Comparison of ENCODE assay signal across 25 mouse cellular contexts in the genomic region with DNA sequence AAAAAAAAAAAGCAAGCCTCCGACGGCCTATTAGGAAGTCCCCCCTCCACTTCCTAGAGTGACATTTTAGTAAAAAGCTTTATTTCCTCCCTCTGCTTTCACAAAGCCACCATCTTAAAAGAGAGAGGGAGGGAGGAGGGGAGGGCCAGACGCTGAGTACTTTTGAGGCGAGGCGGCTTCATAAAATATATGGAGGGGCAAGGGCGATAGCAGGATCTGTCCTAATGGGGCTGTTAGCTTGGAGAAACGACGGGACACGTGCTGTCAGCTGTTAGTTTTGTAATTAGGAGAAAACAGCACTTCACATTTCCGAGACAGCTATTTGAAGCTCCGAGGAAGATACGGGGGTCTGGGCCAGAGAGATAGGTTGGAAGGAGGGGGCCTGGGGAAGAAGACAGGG.
DNase-seq lines count a peak whose midpoint lies in the region; ATAC-seq and TF ChIP-seq lines count a peak whose summit lies in the region.
"Had no signal": no experiment of that assay in that cellular context is flagged by ENCODE, and none has a peak within 500 bp of the region (broad histone marks: within the 10 kb centered on the region; RNA-seq: fewer than 3 reads in every experiment).

No protein-coding gene starts in this region.

- H3K27ac ChIP-seq in hindbrain, embryonic 12.5 days = 0 out of 2 replicates have a peak overlapping the region, but pooled peaks have one; percentile 0
- no peak overlapping the region for H3K27ac ChIP-seq in hindbrain, embryonic 11.5 days (ENCODE audit: low read depth, low read length)
- peak overlapping the region; percentile 28; the same call in 1 of the 2 replicates for H3K27ac ChIP-seq in midbrain, embryonic 15.5 days
- H3K27ac ChIP-seq in midbrain, postnatal 0 days (ENCODE audit: low read depth, low read length) = no peak overlapping the region
- peak overlapping the region; percentile 64; the same call in 1 of the 2 replicates for H3K27ac ChIP-seq in forebrain, embryonic 15.5 days (replicated peaks)
- no peak overlapping the region for H3K27ac ChIP-seq in intestine, postnatal 0 days (ENCODE audit: low read depth, low read length)
- H3K27ac ChIP-seq: kidney, postnatal 0 days; liver, embryonic 12.5 days had no signal

- H3K36me3 ChIP-seq in hindbrain, embryonic 12.5 days = no peaks in the 10 kb centered on the region
- no peaks in the 10 kb centered on the region for H3K36me3 ChIP-seq in hindbrain, embryonic 11.5 days (ENCODE audit: control insufficient read depth, insufficient read depth, low read length)
- H3K36me3 ChIP-seq in midbrain, embryonic 15.5 days (replicated peaks) = no peaks in the 10 kb centered on the region
- no peaks in the 10 kb centered on the region for H3K36me3 ChIP-seq in midbrain, postnatal 0 days (ENCODE audit: insufficient read depth, low read length)
- no peaks in the 10 kb centered on the region for H3K36me3 ChIP-seq in forebrain, embryonic 15.5 days
- no peaks in the 10 kb centered on the region for H3K36me3 ChIP-seq in intestine, postnatal 0 days (ENCODE audit: control insufficient read depth, insufficient read depth)
- H3K36me3 ChIP-seq: hindbrain, embryonic 13.5 days; liver, embryonic 12.5 days had no signal

- TF ChIP-seq CTCF in midbrain, postnatal 0 days (IDR thresholded peaks at IDR 0.05) = no peak
- TF ChIP-seq CTCF in intestine, postnatal 0 days (IDR thresholded peaks at IDR 0.05; ENCODE audit: low read depth) = no peak

- no peaks in the 10 kb centered on the region for H3K9me3 ChIP-seq in hindbrain, embryonic 12.5 days (replicated peaks)
- H3K9me3 ChIP-seq in hindbrain, embryonic 11.5 days (ENCODE audit: control insufficient read depth, low read length) = no peaks in the 10 kb centered on the region
- no peaks in the 10 kb centered on the region for H3K9me3 ChIP-seq in midbrain, embryonic 15.5 days
- H3K9me3 ChIP-seq in midbrain, postnatal 0 days (ENCODE audit: low read length) = no peaks in the 10 kb centered on the region
- no peaks in the 10 kb centered on the region for H3K9me3 ChIP-seq in forebrain, embryonic 15.5 days
- no peaks in the 10 kb centered on the region for H3K9me3 ChIP-seq in intestine, postnatal 0 days (ENCODE audit: control insufficient read depth)
- H3K9me3 ChIP-seq: hindbrain, embryonic 13.5 days; liver, embryonic 12.5 days; megakaryocyte, embryonic 14.5 days had no signal

- H3K4me1 ChIP-seq in hindbrain, embryonic 12.5 days = peaks cover 17% of the 10 kb centered on the region
- H3K4me1 ChIP-seq in hindbrain, embryonic 11.5 days (replicated peaks; ENCODE audit: control insufficient read depth, insufficient read depth, low read length) = peaks cover 4% of the 10 kb centered on the region; the same call in 1 of the 2 replicates
- peaks cover 25% of the 10 kb centered on the region for H3K4me1 ChIP-seq in midbrain, embryonic 15.5 days
- H3K4me1 ChIP-seq in midbrain, postnatal 0 days (ENCODE audit: insufficient read depth, low read length) = peaks cover 9% of the 10 kb centered on the region; the same call in 1 of the 2 replicates
- peaks cover 26% of the 10 kb centered on the region for H3K4me1 ChIP-seq in forebrain, embryonic 15.5 days
- H3K4me1 ChIP-seq in intestine, postnatal 0 days (replicated peaks; ENCODE audit: control insufficient read depth, insufficient read depth, low read length) = no peaks in the 10 kb centered on the region
- H3K4me1 ChIP-seq: liver, embryonic 12.5 days; megakaryocyte, embryonic 14.5 days had no signal

- no peak overlapping the region for H3K4me2 ChIP-seq in hindbrain, embryonic 12.5 days (replicated peaks)
- no peak overlapping the region for H3K4me2 ChIP-seq in hindbrain, embryonic 11.5 days (replicated peaks; ENCODE audit: low read depth, low read length)
- H3K4me2 ChIP-seq in midbrain, embryonic 15.5 days = no peak overlapping the region
- H3K4me2 ChIP-seq in midbrain, postnatal 0 days (ENCODE audit: low read depth, low read length, poor library complexity, severe bottlenecking) = no peak overlapping the region
- no peak overlapping the region for H3K4me2 ChIP-seq in forebrain, embryonic 15.5 days (replicated peaks)
- H3K4me2 ChIP-seq in intestine, postnatal 0 days (replicated peaks; ENCODE audit: low read depth) = no peak overlapping the region
- H3K4me2 ChIP-seq: liver, embryonic 12.5 days had no signal

- no peak overlapping the region for H3K4me3 ChIP-seq in hindbrain, embryonic 12.5 days
- H3K4me3 ChIP-seq in hindbrain, embryonic 11.5 days (ENCODE audit: low read depth, low read length) = no peak overlapping the region
- no peak overlapping the region for H3K4me3 ChIP-seq in midbrain, embryonic 15.5 days
- no peak overlapping the region for H3K4me3 ChIP-seq in midbrain, postnatal 0 days (ENCODE audit: low read depth, low read length)
- no peak overlapping the region for H3K4me3 ChIP-seq in forebrain, embryonic 15.5 days
- H3K4me3 ChIP-seq in intestine, postnatal 0 days (ENCODE audit: low read depth, low read length) = no peak overlapping the region
- H3K4me3 ChIP-seq: erythroblast, embryonic 14.5 days; hindbrain, embryonic 13.5 days; liver, embryonic 12.5 days; megakaryocyte, embryonic 14.5 days had no signal

- H3K9ac ChIP-seq in hindbrain, embryonic 12.5 days = no peak overlapping the region
- no peak overlapping the region for H3K9ac ChIP-seq in hindbrain, embryonic 11.5 days (ENCODE audit: low read depth, low read length)
- H3K9ac ChIP-seq in midbrain, embryonic 15.5 days = no peak overlapping the region
- H3K9ac ChIP-seq in midbrain, postnatal 0 days (replicated peaks; ENCODE audit: low read length, poor library complexity, severe bottlenecking) = no peak overlapping the region
- no peak overlapping the region for H3K9ac ChIP-seq in forebrain, embryonic 15.5 days (replicated peaks)
- no peak overlapping the region for H3K9ac ChIP-seq in intestine, postnatal 0 days (ENCODE audit: low read depth, low read length)
- H3K9ac ChIP-seq: hindbrain, embryonic 13.5 days; liver, embryonic 12.5 days; liver, postnatal 0 days had no signal

- ATAC-seq in hindbrain, embryonic 12.5 days (ENCODE audit: low FRiP score) = no peak
- ATAC-seq in hindbrain, embryonic 11.5 days (ENCODE audit: low FRiP score) = no peak
- ATAC-seq in midbrain, embryonic 15.5 days (replicated peaks) = no peak
- no peak for ATAC-seq in midbrain, postnatal 0 days (ENCODE audit: low FRiP score)
- 0 out of 2 replicates have a peak, but pooled peaks have one; percentile 36 for ATAC-seq in forebrain, embryonic 15.5 days (replicated peaks)
- no peak for ATAC-seq in intestine, postnatal 0 days
- ATAC-seq: CD4-positive, CD25-positive, alpha-beta regulatory T cell, adult 4 months; liver, embryonic 12.5 days; liver, postnatal 0 days had no signal

- no peak for DNase-seq in hindbrain, embryonic 11.5 days (ENCODE audit: low spot score)
- DNase-seq in midbrain, postnatal 0 days (ENCODE audit: low spot score) = no peak
- no peak for DNase-seq in urinary bladder, adult 2 months (ENCODE audit: low spot score)
- DNase-seq: adrenal gland, postnatal 14 days; cerebellum, adult 11-12 months; cerebellum, adult 9-11 months; gastrocnemius, postnatal 14 days; heart, postnatal 14 days; kidney, adult 8-10 months; layer of hippocampus, postnatal 36 days; liver, postnatal 0 days; lung, postnatal 4 days; right cerebral cortex, adult 18-20 months; thymus, adult 2 months; thymus, postnatal 36 days had no signal

- WGBS in hindbrain, embryonic 12.5 days = 52% methylated on average over 12 of the region's 12 CpGs
- 69% methylated on average over 12 of the region's 12 CpGs for WGBS in hindbrain, embryonic 11.5 days
- WGBS in midbrain, embryonic 15.5 days = 32% methylated on average over 12 of the region's 12 CpGs
- 39% methylated on average over 12 of the region's 12 CpGs for WGBS in midbrain, postnatal 0 days
- 10% methylated on average over 12 of the region's 12 CpGs for WGBS in forebrain, embryonic 15.5 days
- WGBS in intestine, postnatal 0 days = 46% methylated on average over 12 of the region's 12 CpGs

- H3K27me3 ChIP-seq in hindbrain, embryonic 12.5 days = peaks cover 3% of the 10 kb centered on the region; the same call in 1 of the 2 replicates
- no peaks in the 10 kb centered on the region for H3K27me3 ChIP-seq in hindbrain, embryonic 11.5 days (ENCODE audit: control insufficient read depth, insufficient read depth, low read length)
- 0 out of 2 replicates have a peak, but pooled peaks cover 4% of the 10 kb centered on the region for H3K27me3 ChIP-seq in midbrain, embryonic 15.5 days (replicated peaks)
- H3K27me3 ChIP-seq in midbrain, postnatal 0 days (ENCODE audit: insufficient read depth, low read length) = peaks cover 3% of the 10 kb centered on the region; the same call in 1 of the 2 replicates
- no peaks in the 10 kb centered on the region for H3K27me3 ChIP-seq in forebrain, embryonic 15.5 days
- H3K27me3 ChIP-seq in intestine, postnatal 0 days (replicated peaks; ENCODE audit: control insufficient read depth, insufficient read depth, low read length) = no peaks in the 10 kb centered on the region
- H3K27me3 ChIP-seq: megakaryocyte, embryonic 14.5 days had no signal

Comparison
In these comparisons a context has a peak if more than half of its experiments do, and no peak if none do; other contexts are left out.
1. H3K27ac ChIP-seq: peak in hindbrain, embryonic 12.5 days (single experiment), midbrain, embryonic 15.5 days (single experiment) and forebrain, embryonic 15.5 days (single experiment); none in hindbrain, embryonic 11.5 days (single experiment), midbrain, postnatal 0 days (single experiment) and intestine, postnatal 0 days (single experiment).